Mouse (Mus musculus): Measurements from ENCODE around the gene Meltf.

- TF ChIP-seq POLR2A (IDR thresholded peaks at IDR 0.05; ENCODE audit: borderline replicate concordance, extremely low read depth, low read depth, low read length), result no peak
- no peak for TF ChIP-seq CTCF (IDR thresholded peaks at IDR 0.05; ENCODE audit: insufficient read depth, low read length)
Observed at GRCm38 (mm10) chr16:31844246-31844645, 34.4 kb upstream of the Meltf start.

All from lung, adult 2 months (tissue).